Mouse (Mus musculus) induced T-regulatory cell, adult 2 months (primary cell): ENCODE data around the gene Mrpl24.
A peak's percentile ranks its signal among the peaks of the same experiment; 100 is the strongest.
"Not testable (repeated sequence)": the region's sequence is repeated elsewhere in the genome, so short reads cannot be mapped to it uniquely, and the experiment has no call there.

ENCODE experiments used
- DNase-seq: peaks from one replicate; pipeline ENCODE4 v3.0.0-alpha.2; 2012; ENCODE audit warnings: low read depth

Gene Mrpl24

GRCm38 (mm10) chr3:87919336-87920108 lies at the start of gene Mrpl24:
TSS of gene Mrpl24 (plus strand) at chr3:87919506.
- peak; percentile 89 for DNase-seq

- no peak for DNase-seq
Observed at GRCm38 (mm10) chr3:87877730-87878129, 41.6 kb upstream of the Mrpl24 start.

GRCm38 (mm10) chr3:87884291-87884690 lies 35.0 kb upstream of the Mrpl24 start:
- DNase-seq = no peak

- peak; percentile 69 for DNase-seq
Observed at GRCm38 (mm10) chr3:87884708-87885251, 34.5 kb upstream of the Mrpl24 start.

- DNase-seq = peak; percentile 98
Observed at GRCm38 (mm10) chr3:87885281-87886003, 33.9 kb upstream of the Mrpl24 start, which contains the start of gene Prcc. TSS of gene Prcc (minus strand) at chr3:87885608.

- no peak for DNase-seq
Observed at GRCm38 (mm10) chr3:87886004-87886365, 33.3 kb upstream of the Mrpl24 start.

- DNase-seq = no peak
Observed at GRCm38 (mm10) chr3:87886416-87886815, 32.9 kb upstream of the Mrpl24 start.

GRCm38 (mm10) chr3:87887400-87887799 lies 31.9 kb upstream of the Mrpl24 start:
- not testable (repeated sequence) for DNase-seq

- DNase-seq = no peak
Observed at GRCm38 (mm10) chr3:87891481-87891880, 27.8 kb upstream of the Mrpl24 start.

GRCm38 (mm10) chr3:87893367-87893905 lies 25.9 kb upstream of the Mrpl24 start:
- no peak for DNase-seq

GRCm38 (mm10) chr3:87899266-87899665 lies 20.0 kb upstream of the Mrpl24 start:
- no peak for DNase-seq

GRCm38 (mm10) chr3:87899776-87900175 lies 19.5 kb upstream of the Mrpl24 start:
- DNase-seq = no peak

- no peak for DNase-seq
Observed at GRCm38 (mm10) chr3:87901036-87901624, 18.2 kb upstream of the Mrpl24 start.

GRCm38 (mm10) chr3:87901959-87902358 lies 17.3 kb upstream of the Mrpl24 start:
- DNase-seq = not testable (repeated sequence)

- DNase-seq = no peak
Observed at GRCm38 (mm10) chr3:87903821-87904220, 15.5 kb upstream of the Mrpl24 start.

GRCm38 (mm10) chr3:87905880-87906485 lies 13.3 kb upstream of the Mrpl24 start, which contains the start of gene Hdgf:
TSS of gene Hdgf (plus strand) at chr3:87906321.
- peak; percentile 96 for DNase-seq

- DNase-seq = no peak
Observed at GRCm38 (mm10) chr3:87906601-87906980, 12.7 kb upstream of the Mrpl24 start.

GRCm38 (mm10) chr3:87906981-87907857 lies 12.1 kb upstream of the Mrpl24 start:
- DNase-seq = peak; percentile 54

GRCm38 (mm10) chr3:87907906-87908305 lies 11.4 kb upstream of the Mrpl24 start:
- DNase-seq = no peak

GRCm38 (mm10) chr3:87909381-87909780 lies 9.9 kb upstream of the Mrpl24 start:
- no peak for DNase-seq

- DNase-seq = peak; percentile 40
Observed at GRCm38 (mm10) chr3:87909874-87910273, 9.4 kb upstream of the Mrpl24 start.
